Mouse (Mus musculus): ENCODE results near the gene Phxr2. TPM values are rescaled to one million over a fixed set of nuclear protein-coding genes. Genes with fewer than 3 reads are reported as not detected.

Phxr2 gene
- polyA plus RNA-seq, 1 experiment from 2014 or later = 0.18 TPM

- H3K9me3 ChIP-seq = no peaks in the 10 kb centered on the region
- no peak overlapping the region for H3K9ac ChIP-seq (replicated peaks)
- no peaks in the 10 kb centered on the region for H3K4me1 ChIP-seq (replicated peaks)
- 82% methylated on average over 6 of the region's 6 CpGs for WGBS
- no peaks in the 10 kb centered on the region for H3K36me3 ChIP-seq
- H3K4me2 ChIP-seq = no peak overlapping the region
- 0 out of 2 replicates have a peak, but pooled peaks cover 4% of the 10 kb centered on the region for H3K27me3 ChIP-seq
- no peak for ATAC-seq (ENCODE audit: insufficient number of reproducible peaks, insufficient read depth, low FRiP score, low TSS enrichment, low read depth)
- H3K27ac ChIP-seq = no peak overlapping the region
- no peak overlapping the region for H3K4me3 ChIP-seq (replicated peaks)
These were observed 36.2 kb downstream of the Phxr2 start for GRCm38 (mm10) chr10:99089906-99090305.

- H3K27me3 ChIP-seq = 0 out of 2 replicates have a peak, but pooled peaks cover 4% of the 10 kb centered on the region
- H3K36me3 ChIP-seq = no peaks in the 10 kb centered on the region
- H3K4me3 ChIP-seq (replicated peaks) = no peak overlapping the region
- H3K4me1 ChIP-seq (replicated peaks) = no peaks in the 10 kb centered on the region
- no peak for ATAC-seq (ENCODE audit: insufficient number of reproducible peaks, insufficient read depth, low FRiP score, low TSS enrichment, low read depth)
- H3K4me2 ChIP-seq = no peak overlapping the region
- no peak overlapping the region for H3K9ac ChIP-seq (replicated peaks)
- WGBS = 66% methylated on average over 6 of the region's 6 CpGs
- H3K27ac ChIP-seq = no peak overlapping the region
- no peaks in the 10 kb centered on the region for H3K9me3 ChIP-seq
These were observed 40.1 kb downstream of the Phxr2 start for GRCm38 (mm10) chr10:99086029-99086428.

GRCm38 (mm10) chr10:99085240-99085587 is 40.9 kb downstream of the Phxr2 start:
- Histone ChIP-seq H3K9me3 (no peaks in the 10 kb centered on the region), H3K4me3 (replicated peaks) (no peak overlapping the region), H3K4me1 (replicated peaks) (no peaks in the 10 kb centered on the region), H3K36me3 (no peaks in the 10 kb centered on the region), H3K9ac (replicated peaks) (no peak overlapping the region), H3K27ac (no peak overlapping the region), H3K4me2 (no peak overlapping the region), H3K27me3 (0 out of 2 replicates have a peak, but pooled peaks cover 4% of the 10 kb centered on the region)
- no peak; the same call in 1 of the 2 replicates for ATAC-seq (ENCODE audit: insufficient number of reproducible peaks, insufficient read depth, low FRiP score, low TSS enrichment, low read depth)
- 67% methylated on average over 6 of the region's 6 CpGs for WGBS

- Histone ChIP-seq H3K9me3 (no peaks in the 10 kb centered on the region), H3K27ac (no peak overlapping the region), H3K4me2 (no peak overlapping the region), H3K36me3 (no peaks in the 10 kb centered on the region), H3K4me1 (replicated peaks) (no peaks in the 10 kb centered on the region), H3K27me3 (0 out of 2 replicates have a peak, but pooled peaks cover 4% of the 10 kb centered on the region), H3K9ac (replicated peaks) (no peak overlapping the region), H3K4me3 (replicated peaks) (no peak overlapping the region)
- no peak for ATAC-seq (ENCODE audit: insufficient number of reproducible peaks, insufficient read depth, low FRiP score, low TSS enrichment, low read depth)
- WGBS = 49% methylated on average over 23 of the region's 23 CpGs
These were observed 41.5 kb downstream of the Phxr2 start for GRCm38 (mm10) chr10:99084397-99085239.

GRCm38 (mm10) chr10:99083431-99084003 is 42.6 kb downstream of the Phxr2 start:
- WGBS = 89% methylated on average over 14 of the region's 14 CpGs
- Histone ChIP-seq H3K4me1 (replicated peaks) (no peaks in the 10 kb centered on the region), H3K27me3 (0 out of 2 replicates have a peak, but pooled peaks cover 4% of the 10 kb centered on the region), H3K9ac (replicated peaks) (no peak overlapping the region), H3K4me3 (replicated peaks) (no peak overlapping the region), H3K27ac (no peak overlapping the region), H3K4me2 (no peak overlapping the region), H3K9me3 (no peaks in the 10 kb centered on the region), H3K36me3 (no peaks in the 10 kb centered on the region)
- ATAC-seq (ENCODE audit: insufficient number of reproducible peaks, insufficient read depth, low FRiP score, low TSS enrichment, low read depth) = no peak

- Histone ChIP-seq H3K9ac (replicated peaks) (no peak overlapping the region), H3K36me3 (no peaks in the 10 kb centered on the region), H3K4me3 (replicated peaks) (no peak overlapping the region), H3K27ac (no peak overlapping the region), H3K9me3 (no peaks in the 10 kb centered on the region), H3K4me2 (no peak overlapping the region), H3K27me3 (0 out of 2 replicates have a peak, but pooled peaks cover 4% of the 10 kb centered on the region), H3K4me1 (replicated peaks) (no peaks in the 10 kb centered on the region)
- no peak for ATAC-seq (ENCODE audit: insufficient number of reproducible peaks, insufficient read depth, low FRiP score, low TSS enrichment, low read depth)
- 87% methylated on average over 10 of the region's 10 CpGs for WGBS
These were observed 44.5 kb downstream of the Phxr2 start for GRCm38 (mm10) chr10:99081569-99081990.

GRCm38 (mm10) chr10:99078621-99079020 is 47.5 kb downstream of the Phxr2 start:
- Histone ChIP-seq H3K4me2 (no peak overlapping the region), H3K27ac (no peak overlapping the region), H3K27me3 (no peaks in the 10 kb centered on the region), H3K9me3 (no peaks in the 10 kb centered on the region), H3K9ac (replicated peaks) (no peak overlapping the region), H3K36me3 (no peaks in the 10 kb centered on the region), H3K4me1 (replicated peaks) (no peaks in the 10 kb centered on the region), H3K4me3 (replicated peaks) (no peak overlapping the region)
- no peak for ATAC-seq (ENCODE audit: insufficient number of reproducible peaks, insufficient read depth, low FRiP score, low TSS enrichment, low read depth)
- WGBS = 83% methylated on average over 2 of the region's 2 CpGs

GRCm38 (mm10) chr10:99076113-99076895 is 49.8 kb downstream of the Phxr2 start:
- 89% methylated on average over 18 of the region's 18 CpGs for WGBS
- no peak for ATAC-seq (ENCODE audit: insufficient number of reproducible peaks, insufficient read depth, low FRiP score, low TSS enrichment, low read depth)

More at GRCm38 (mm10) chr10:99076113-99076895, 49.8 kb downstream of the Phxr2 start:
- H3K4me3 ChIP-seq (replicated peaks) = no peak overlapping the region
- no peaks in the 10 kb centered on the region for H3K36me3 ChIP-seq
- no peak overlapping the region for H3K27ac ChIP-seq
- H3K27me3 ChIP-seq = no peaks in the 10 kb centered on the region
- no peaks in the 10 kb centered on the region for H3K9me3 ChIP-seq
- no peak overlapping the region for H3K9ac ChIP-seq (replicated peaks)
- H3K4me2 ChIP-seq = no peak overlapping the region
- H3K4me1 ChIP-seq (replicated peaks) = no peaks in the 10 kb centered on the region

Other genes with a start within 250 kb of the Phxr2 start
- 95.9 and 100 TPM in 2 replicates for gene Atp2b1, start 211.9 kb downstream of the Phxr2 start, polyA plus RNA-seq (2016; fragmentation: Nextera tagmentation; extraction: Ambion mirVana)
- gene Poc1b, start 19.3 kb downstream of the Phxr2 start, polyA plus RNA-seq (2016; fragmentation: Nextera tagmentation; extraction: Ambion mirVana) = 22.7 and 26.8 TPM in 2 replicates
- gene Galnt4, start 18.2 kb downstream of the Phxr2 start, polyA plus RNA-seq (2016; fragmentation: Nextera tagmentation; extraction: Ambion mirVana) = 7.7 and 8.4 TPM in 2 replicates
- gene Dusp6, start 136.9 kb upstream of the Phxr2 start, polyA plus RNA-seq (2016; fragmentation: Nextera tagmentation; extraction: Ambion mirVana) = 117 and 122 TPM in 2 replicates

Data from limb, embryonic 12.5 days (tissue).